Mouse (Mus musculus): ENCODE data around the gene Gsto1. TPM values are rescaled to one million over a fixed set of nuclear protein-coding genes. Genes with fewer than 3 reads are reported as not detected.

Gene Gsto1
- polyA plus RNA-seq, 1 experiment from 2014 or later, result 115 TPM

DNA sequence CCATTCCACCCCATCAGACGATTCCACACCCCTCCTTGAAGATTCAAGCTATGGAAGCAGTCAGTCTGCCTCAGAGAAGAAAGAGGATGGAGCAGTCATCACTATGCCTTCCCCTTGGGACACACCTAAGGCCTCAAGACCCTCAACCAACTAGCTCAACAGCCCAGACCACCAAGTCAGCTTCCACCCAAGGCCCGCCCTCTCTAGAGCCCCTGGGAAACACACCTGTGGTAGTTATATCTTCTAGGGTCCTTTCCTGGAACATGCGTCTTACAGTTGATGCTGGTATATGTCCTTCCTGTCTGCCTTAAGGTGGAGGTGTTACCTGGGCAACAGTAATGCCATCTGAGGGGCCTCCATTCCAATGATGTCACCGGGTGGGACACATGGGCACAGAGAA, 59.4 kb downstream of the Gsto1 start:
- Histone ChIP-seq H3K9me3 (replicated peaks) (no peaks in the 10 kb centered on the region), H3K4me2 (no peak overlapping the region), H3K4me1 (peaks cover 36% of the 10 kb centered on the region), H3K27ac (no peak overlapping the region), H3K36me3 (0 out of 2 replicates have a peak, but pooled peaks cover 4% of the 10 kb centered on the region), H3K9ac (no peak overlapping the region), H3K4me3 (replicated peaks) (no peak overlapping the region), H3K27me3 (no peaks in the 10 kb centered on the region)
- no peak for ATAC-seq (replicated peaks; ENCODE audit: low FRiP score)
- 90% methylated on average over 4 of the region's 4 CpGs for WGBS

Other genes starting within 250 kb of the Gsto1 start
- 0.49 and 0.84 TPM in 2 replicates for gene Col17a1, start 162.9 kb upstream of the Gsto1 start, polyA plus RNA-seq (2015; fragmentation: Nextera tagmentation; extraction: Ambion mirVana)
- gene Sfr1, start 123.3 kb upstream of the Gsto1 start, polyA plus RNA-seq (2015; fragmentation: Nextera tagmentation; extraction: Ambion mirVana), result 237 and 238 TPM in 2 replicates
- gene Gsto2, start 10.6 kb downstream of the Gsto1 start, polyA plus RNA-seq (2015; fragmentation: Nextera tagmentation; extraction: Ambion mirVana), result 1.6 and 2.0 TPM in 2 replicates
- 0.06 TPM in 2 replicates for gene Cfap43, start 64.3 kb downstream of the Gsto1 start, polyA plus RNA-seq (2015; fragmentation: Nextera tagmentation; extraction: Ambion mirVana)
- gene Itprip, start 64.3 kb downstream of the Gsto1 start, polyA plus RNA-seq (2015; fragmentation: Nextera tagmentation; extraction: Ambion mirVana), result 15.6 and 19.4 TPM in 2 replicates
- 0.09 TPM in 1 of 2 replicates, not detected in the other for gene Cfap58, start 82.7 kb downstream of the Gsto1 start, polyA plus RNA-seq (2015; fragmentation: Nextera tagmentation; extraction: Ambion mirVana)